Mouse (Mus musculus) layer of hippocampus, postnatal 36 days (tissue): Measurements from ENCODE around the gene Lrp3. TPM values are rescaled to one million over a fixed set of nuclear protein-coding genes. Genes with fewer than 3 reads are reported as not detected.

Experiments
- DNase-seq, 2 experiments: peaks; one replicate each; pipeline ENCODE4 v3.0.0; 2022
- total RNA-seq, 2 experiments: library from RNA; stranded (reverse); gene quantifications; 2 replicates each; pipeline ENCODE4 v1.2.3; 2021

Lrp3 gene
- total RNA-seq, 2 experiments from 2014 or later = 72.8 to 73.5 TPM

- no peak for DNase-seq
These were observed 25.6 kb downstream of the Lrp3 start for GRCm38 (mm10) chr7:35189699-35190098.

- DNase-seq = no peak
These were observed 29.3 kb downstream of the Lrp3 start, which contains the start of gene Slc7a10 for GRCm38 (mm10) chr7:35185889-35186569. Slc7a10 (plus strand) TSS chr7:35186385.

- DNase-seq = peak in 1 of 2 experiments; percentile 49
These were observed 30.2 kb downstream of the Lrp3 start for GRCm38 (mm10) chr7:35184833-35185724.

GRCm38 (mm10) chr7:35176412-35177381, 38.6 kb downstream of the Lrp3 start:
- DNase-seq = no peak

- DNase-seq = no peak
These were observed 39.8 kb downstream of the Lrp3 start for GRCm38 (mm10) chr7:35175533-35175932.

GRCm38 (mm10) chr7:35172519-35172918, 42.8 kb downstream of the Lrp3 start:
- no peak for DNase-seq

- DNase-seq = peak in 1 of 2 experiments; percentile 51
These were observed 43.4 kb downstream of the Lrp3 start for GRCm38 (mm10) chr7:35171867-35172382.

- peak; percentile 86 to 87 for DNase-seq
These were observed 46.0 kb downstream of the Lrp3 start for GRCm38 (mm10) chr7:35169341-35169740.

GRCm38 (mm10) chr7:35167925-35168324, 47.4 kb downstream of the Lrp3 start:
- no peak for DNase-seq

- no peak for DNase-seq
These were observed 48.3 kb downstream of the Lrp3 start for GRCm38 (mm10) chr7:35166988-35167387.

GRCm38 (mm10) chr7:35164131-35164530, 51.2 kb downstream of the Lrp3 start:
- DNase-seq = no peak

GRCm38 (mm10) chr7:35163600-35163999, 51.7 kb downstream of the Lrp3 start:
- no peak for DNase-seq

- DNase-seq = no peak
These were observed 52.9 kb downstream of the Lrp3 start for GRCm38 (mm10) chr7:35162443-35162842.

GRCm38 (mm10) chr7:35157512-35157911, 57.8 kb downstream of the Lrp3 start:
- no peak for DNase-seq

GRCm38 (mm10) chr7:35156561-35157477, 58.5 kb downstream of the Lrp3 start:
- DNase-seq = no peak

- DNase-seq = no peak
These were observed 60.8 kb downstream of the Lrp3 start for GRCm38 (mm10) chr7:35154449-35154848.

- no peak for DNase-seq
These were observed 64.4 kb downstream of the Lrp3 start for GRCm38 (mm10) chr7:35150860-35151259.
